Mouse (Mus musculus) spleen, adult 2 months (tissue): Measurements from ENCODE around the gene Olfr1393. TPM values are rescaled to one million over a fixed set of nuclear protein-coding genes. Genes with fewer than 3 reads are reported as not detected.

Experiments
- DNase-seq, 2 experiments: peaks; one replicate each; pipeline versions ENCODE4 v3.0.0 to v3.0.0-alpha.2; 2012 to 2021; ENCODE audit warnings: low spot score in 2 of 2, low read depth in 1 of 2
- H3K27ac ChIP-seq: fragments of 200-500 bp; 2 replicates; pipeline ENCODE4 v1.5.1; 2012; ENCODE audit warnings: low read length, inconsistent platforms; ENCODE audit not compliant: insufficient read depth
- H3K27me3 ChIP-seq: fragments of 200-500 bp; 2 replicates; pipeline ENCODE4 v1.6.1; 2012; ENCODE audit warnings: mild to moderate bottlenecking, moderate library complexity, low read length, inconsistent platforms; ENCODE audit not compliant: control insufficient read depth, insufficient read depth
- H3K36me3 ChIP-seq: fragments of 200-500 bp; 2 replicates; pipeline ENCODE4 v1.6.1; 2012; ENCODE audit warnings: mild to moderate bottlenecking, low read length, inconsistent platforms; ENCODE audit not compliant: control insufficient read depth, insufficient read depth
- H3K4me1 ChIP-seq: fragments of 200-500 bp; 2 replicates; pipeline ENCODE4 v1.6.1; 2011; ENCODE audit warnings: inconsistent platforms; ENCODE audit not compliant: control insufficient read depth, insufficient read depth, insufficient read length
- H3K4me3 ChIP-seq: fragments of 200-500 bp; 2 replicates; pipeline ENCODE4 v1.5.1; 2011; ENCODE audit warnings: mild to moderate bottlenecking, inconsistent platforms; ENCODE audit not compliant: insufficient read depth, insufficient read length; ENCODE audit errors: extremely low read depth
- CTCF ChIP-seq: fragments of 200-500 bp; IDR thresholded peaks from 2 replicates; pipeline ENCODE4 v1.5.1; 2011; ENCODE audit warnings: mild to moderate bottlenecking, inconsistent platforms; ENCODE audit not compliant: insufficient read depth, insufficient read length, insufficient replicate concordance; ENCODE audit errors: extremely low read depth
- POLR2A ChIP-seq: fragments of 200-500 bp; IDR thresholded peaks from 2 replicates; pipeline ENCODE4 v1.6.1; 2011; ENCODE audit warnings: low read depth, low read length, inconsistent platforms
- WGBS: fragments of 180-500 bp; shearing (Covaris S2); methylation state at CpG from one replicate; pipeline ENCODE4 v1.1.7; 2018; 5-methylcytosine and 5-hydroxymethylcytosine counted together
- polyA plus RNA-seq: library from polyadenylated mRNA; depleted of rRNA; stranded (reverse); fragments of >200 nt; gene quantifications from 2 replicates; pipeline ENCODE4 v1.2.3, GENCODE M21; 2012

Gene Olfr1393
- polyA plus RNA-seq, 1 experiment, result 0.06 TPM

DNA sequence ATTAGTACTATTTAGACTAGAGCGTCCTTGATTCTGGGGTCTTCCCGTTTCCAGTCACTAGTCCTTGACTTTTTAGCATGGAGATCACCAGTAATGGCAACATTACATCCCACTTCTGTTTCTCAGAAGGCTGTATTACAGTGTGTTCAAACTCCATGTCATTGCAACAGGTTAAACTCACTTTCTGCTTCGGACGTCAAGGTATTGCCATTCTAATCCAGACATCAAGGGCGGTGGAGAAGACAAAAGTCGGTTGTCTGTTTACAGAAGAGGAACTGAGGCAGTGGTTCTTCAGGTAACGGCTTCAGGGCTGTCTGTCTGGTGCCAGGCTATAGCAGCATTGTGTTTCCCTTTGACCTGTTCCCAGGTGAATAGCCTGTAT is 26.7 kb upstream of the Olfr1393 start:
- TF ChIP-seq CTCF, result no peak
- no peak for TF ChIP-seq POLR2A
- no peak for DNase-seq
- Histone ChIP-seq H3K27ac (peak overlapping the region; percentile 98; the same call in 1 of the 2 replicates), H3K4me1 (peaks cover 16% of the 10 kb centered on the region; the same call in 1 of the 2 replicates), H3K27me3 (no peaks in the 10 kb centered on the region), H3K36me3 (peaks cover 21% of the 10 kb centered on the region), H3K4me3 (peak overlapping the region; percentile 70)
- 6% methylated on average over 7 of the region's 7 CpGs for WGBS

DNA sequence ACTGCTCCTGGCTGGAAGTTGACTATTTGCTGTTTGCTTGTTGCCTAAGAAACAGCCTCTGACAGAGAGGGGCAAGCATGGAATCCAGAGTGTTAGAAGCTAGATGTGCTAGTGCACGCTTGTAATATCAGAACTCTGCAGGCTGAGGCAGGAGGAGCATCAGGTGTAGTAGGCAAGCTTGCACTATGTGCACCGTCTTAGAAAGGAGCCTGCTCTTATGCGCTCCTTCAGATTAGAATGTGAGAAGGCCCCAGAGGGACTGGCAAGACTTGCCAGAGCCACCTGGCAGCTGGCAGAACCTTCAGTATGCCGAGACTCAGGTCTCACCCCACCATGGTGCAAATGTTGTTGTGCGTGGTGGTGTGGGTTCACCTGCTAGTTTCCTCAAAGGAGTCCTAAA is 26.1 kb upstream of the Olfr1393 start:
- Histone ChIP-seq H3K27me3 (no peaks in the 10 kb centered on the region), H3K27ac (no peak overlapping the region), H3K4me1 (peaks cover 12% of the 10 kb centered on the region; the same call in 1 of the 2 replicates), H3K36me3 (peaks cover 22% of the 10 kb centered on the region), H3K4me3 (peak overlapping the region; percentile 15; the same call in 1 of the 2 replicates)
- DNase-seq, result no peak
- TF ChIP-seq CTCF (no peak), POLR2A (no peak)
- WGBS, result 12% methylated on average over 5 of the region's 5 CpGs

GRCm38 (mm10) chr11:49253035-49253434 is 25.1 kb upstream of the Olfr1393 start:
- Histone ChIP-seq H3K4me1 (peaks cover 8% of the 10 kb centered on the region; the same call in 1 of the 2 replicates), H3K27ac (no peak overlapping the region), H3K36me3 (peaks cover 24% of the 10 kb centered on the region), H3K4me3 (no peak overlapping the region), H3K27me3 (no peaks in the 10 kb centered on the region)
- 46% methylated on average over 6 of the region's 6 CpGs for WGBS
- no peak for DNase-seq
- TF ChIP-seq CTCF (no peak), POLR2A (no peak)

DNA sequence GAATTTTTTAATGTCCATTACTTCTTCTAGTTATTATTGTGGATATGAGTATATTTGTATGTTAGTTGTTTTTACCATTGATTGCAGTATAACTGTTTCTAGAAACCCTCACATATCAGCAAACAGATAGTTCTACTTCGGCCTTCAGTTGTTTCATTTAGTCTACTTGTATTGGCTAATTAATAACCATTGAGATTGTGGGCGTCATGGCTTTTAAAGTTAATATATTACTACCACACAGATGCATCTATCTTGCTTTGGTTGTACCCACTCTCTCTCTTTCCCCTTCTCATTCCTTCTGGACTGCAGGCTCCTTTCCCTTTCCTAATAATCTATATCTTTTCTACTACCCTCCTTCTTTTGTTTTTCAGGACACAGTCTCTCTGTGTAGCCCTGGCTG is 18.8 kb upstream of the Olfr1393 start:
- Histone ChIP-seq H3K4me1 (no peaks in the 10 kb centered on the region), H3K27ac (no peak overlapping the region), H3K36me3 (peaks cover 45% of the 10 kb centered on the region), H3K4me3 (no peak overlapping the region), H3K27me3 (no peaks in the 10 kb centered on the region)
- WGBS, result 92% methylated on average over 2 of the region's 2 CpGs
- TF ChIP-seq POLR2A, result no peak
- no peak for TF ChIP-seq CTCF
- DNase-seq, result no peak

- H3K27me3 ChIP-seq, result no peaks in the 10 kb centered on the region
- no peak overlapping the region for H3K4me3 ChIP-seq
- H3K4me1 ChIP-seq, result no peaks in the 10 kb centered on the region
- TF ChIP-seq POLR2A, result no peak
- no peak for TF ChIP-seq CTCF
- 32% methylated on average over 1 of the region's 1 CpGs for WGBS
- DNase-seq, result no peak
- peaks cover 41% of the 10 kb centered on the region for H3K36me3 ChIP-seq
- no peak overlapping the region for H3K27ac ChIP-seq
These were observed 18.3 kb upstream of the Olfr1393 start for GRCm38 (mm10) chr11:49259829-49260228.

- no peak for TF ChIP-seq CTCF
- no peak for TF ChIP-seq POLR2A
- no peak overlapping the region for H3K27ac ChIP-seq
- 87% methylated on average over 21 of the region's 21 CpGs for WGBS
These were observed 17.3 kb upstream of the Olfr1393 start for GRCm38 (mm10) chr11:49260598-49261312.

GRCm38 (mm10) chr11:49261313-49261855 is 16.7 kb upstream of the Olfr1393 start:
- TF ChIP-seq CTCF, result no peak
- TF ChIP-seq POLR2A, result no peak
- no peak overlapping the region for H3K27ac ChIP-seq
- H3K4me1 ChIP-seq, result no peaks in the 10 kb centered on the region
- 96% methylated on average over 14 of the region's 14 CpGs for WGBS
- DNase-seq, result no peak
- no peaks in the 10 kb centered on the region for H3K27me3 ChIP-seq
- H3K36me3 ChIP-seq, result peaks cover 38% of the 10 kb centered on the region
- H3K4me3 ChIP-seq, result no peak overlapping the region

More at GRCm38 (mm10) chr11:49260598-49261312, 17.3 kb upstream of the Olfr1393 start:
- no peak for DNase-seq
- Histone ChIP-seq H3K4me1 (no peaks in the 10 kb centered on the region), H3K4me3 (no peak overlapping the region), H3K27me3 (no peaks in the 10 kb centered on the region), H3K36me3 (peaks cover 40% of the 10 kb centered on the region)
